Mouse (Mus musculus) right cerebral cortex, postnatal 36 days (tissue): ENCODE measurements at regions not wholly inside any gene's neighbourhood (a gene's known extent, or its start where the extent isn't known, plus 50 kb on each side); places are given as distances from the start of the nearest gene placed in this dataset.

Source experiments
- DNase-seq, 2 experiments: peaks; one replicate each; pipeline ENCODE4 v3.0.0; 2022; ENCODE audit warnings: low spot score in 2 of 2, mixed read lengths in 1 of 2

DNA sequence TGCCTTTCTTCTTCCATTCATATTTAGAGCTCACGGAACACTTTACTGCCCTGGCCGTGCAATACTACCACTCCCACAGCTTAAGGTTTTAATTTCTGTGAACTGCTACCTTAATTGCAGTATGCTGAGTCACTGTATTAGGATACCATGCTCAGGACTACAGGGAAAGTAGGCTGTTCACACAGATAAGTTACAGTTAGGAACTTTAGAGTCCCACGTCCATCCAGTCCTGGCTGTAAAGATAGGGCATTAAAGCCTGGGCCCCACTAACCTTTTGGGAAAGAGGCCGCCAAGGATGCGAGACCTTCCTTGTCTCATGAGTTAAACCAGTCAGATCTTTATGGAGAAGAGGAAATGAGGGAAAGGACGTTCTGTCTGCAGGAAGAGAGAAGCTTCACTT lies 574.6 kb downstream of the Stpg2 start:
- DNase-seq, result no peak

DNA sequence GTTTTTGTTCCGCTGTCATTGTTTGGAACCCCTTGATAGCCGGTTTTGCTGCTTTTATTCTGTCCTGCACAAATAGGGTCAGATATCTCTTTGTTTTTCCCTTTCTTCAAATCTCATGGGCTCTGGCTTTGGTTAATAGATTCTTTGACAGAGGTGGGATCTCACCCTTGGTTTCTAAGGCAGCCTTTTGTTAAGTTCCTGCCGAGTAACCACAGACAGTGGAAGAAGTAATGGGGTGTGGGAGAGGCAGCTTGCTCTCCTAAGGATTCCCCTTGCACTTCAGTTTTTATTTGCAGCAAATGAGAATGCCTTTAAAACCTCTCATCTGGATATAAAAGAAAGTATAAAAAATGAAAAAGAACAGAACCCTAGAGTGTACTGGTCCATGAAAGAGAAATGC lies 577.9 kb downstream of the Stpg2 start:
- DNase-seq, result no peak

DNA sequence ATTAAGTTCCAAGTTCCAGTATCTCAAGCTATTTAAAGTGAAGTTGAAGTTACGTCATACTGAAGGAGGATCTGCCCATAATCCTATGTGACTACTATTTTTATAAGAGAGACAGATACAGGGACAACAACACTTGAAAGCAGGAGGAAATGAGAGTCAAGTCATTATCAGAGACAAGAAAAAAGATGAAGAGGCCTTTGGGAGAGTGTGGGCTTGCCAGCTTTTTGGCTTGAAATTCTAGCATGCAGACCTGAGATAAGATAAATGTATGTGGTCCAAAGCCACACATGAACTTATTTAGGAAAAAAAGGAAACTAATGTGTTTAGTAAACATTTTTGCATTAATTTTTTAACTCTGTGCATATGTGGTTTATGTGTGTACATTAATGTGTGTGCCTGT lies 581.0 kb downstream of the Stpg2 start:
- no peak for DNase-seq

DNA sequence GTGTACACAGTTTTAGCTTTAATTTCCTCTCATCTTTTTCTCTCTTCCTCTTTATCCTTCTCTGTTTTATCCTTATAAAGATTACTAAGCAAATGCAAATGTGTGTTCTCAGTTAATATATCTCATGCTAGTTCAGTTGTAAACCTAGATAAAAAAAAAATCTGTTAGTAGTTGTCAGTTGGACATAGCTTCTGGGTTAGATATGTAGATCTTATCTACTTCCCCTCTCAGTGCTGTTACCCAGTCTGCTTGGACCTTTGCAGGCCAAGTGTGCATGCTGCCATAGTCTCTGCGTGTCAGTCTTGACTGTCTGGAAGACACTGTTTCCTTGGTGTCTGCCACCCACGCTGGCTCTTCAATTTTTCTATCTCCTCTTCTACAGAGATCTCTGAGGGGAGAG lies 583.4 kb downstream of the Stpg2 start:
- no peak for DNase-seq

DNA sequence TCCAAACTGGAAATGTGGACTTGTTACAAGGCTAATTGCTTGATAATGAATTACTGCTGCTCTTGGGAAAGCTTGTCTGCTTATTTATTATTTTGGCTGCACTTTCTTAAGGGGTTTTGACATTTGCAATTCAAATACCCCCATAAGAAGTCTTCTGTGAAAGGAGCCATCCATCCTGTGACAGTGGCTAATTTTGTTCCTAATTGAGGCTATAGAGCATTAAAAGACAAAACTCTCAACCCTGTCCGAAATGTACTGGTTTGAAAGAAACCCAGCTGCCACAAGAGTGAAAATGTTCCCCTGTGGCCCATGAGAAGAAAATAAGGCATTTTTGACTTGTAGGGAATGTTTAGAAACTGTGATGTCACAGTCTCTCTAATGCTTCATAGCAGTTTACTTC lies 591.2 kb downstream of the Stpg2 start:
- no peak for DNase-seq

DNA sequence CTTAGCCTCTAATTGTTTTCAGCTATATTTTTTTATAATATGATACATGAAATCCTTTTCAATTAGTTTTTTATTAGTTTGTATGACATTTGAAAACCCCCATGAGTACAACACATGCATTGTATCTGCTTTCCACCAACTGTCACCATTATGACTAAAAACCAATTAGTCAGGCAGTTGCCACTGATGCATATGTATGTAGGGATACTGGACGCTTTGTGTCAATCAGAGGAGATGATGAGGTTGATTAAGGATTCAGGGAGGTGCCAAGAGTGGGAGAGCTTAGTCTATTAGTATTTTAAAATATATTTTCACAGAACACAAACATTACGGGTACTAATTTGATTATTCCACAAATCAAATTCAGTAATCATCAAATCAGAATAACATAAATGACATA lies 593.6 kb downstream of the Stpg2 start:
- no peak for DNase-seq

DNA sequence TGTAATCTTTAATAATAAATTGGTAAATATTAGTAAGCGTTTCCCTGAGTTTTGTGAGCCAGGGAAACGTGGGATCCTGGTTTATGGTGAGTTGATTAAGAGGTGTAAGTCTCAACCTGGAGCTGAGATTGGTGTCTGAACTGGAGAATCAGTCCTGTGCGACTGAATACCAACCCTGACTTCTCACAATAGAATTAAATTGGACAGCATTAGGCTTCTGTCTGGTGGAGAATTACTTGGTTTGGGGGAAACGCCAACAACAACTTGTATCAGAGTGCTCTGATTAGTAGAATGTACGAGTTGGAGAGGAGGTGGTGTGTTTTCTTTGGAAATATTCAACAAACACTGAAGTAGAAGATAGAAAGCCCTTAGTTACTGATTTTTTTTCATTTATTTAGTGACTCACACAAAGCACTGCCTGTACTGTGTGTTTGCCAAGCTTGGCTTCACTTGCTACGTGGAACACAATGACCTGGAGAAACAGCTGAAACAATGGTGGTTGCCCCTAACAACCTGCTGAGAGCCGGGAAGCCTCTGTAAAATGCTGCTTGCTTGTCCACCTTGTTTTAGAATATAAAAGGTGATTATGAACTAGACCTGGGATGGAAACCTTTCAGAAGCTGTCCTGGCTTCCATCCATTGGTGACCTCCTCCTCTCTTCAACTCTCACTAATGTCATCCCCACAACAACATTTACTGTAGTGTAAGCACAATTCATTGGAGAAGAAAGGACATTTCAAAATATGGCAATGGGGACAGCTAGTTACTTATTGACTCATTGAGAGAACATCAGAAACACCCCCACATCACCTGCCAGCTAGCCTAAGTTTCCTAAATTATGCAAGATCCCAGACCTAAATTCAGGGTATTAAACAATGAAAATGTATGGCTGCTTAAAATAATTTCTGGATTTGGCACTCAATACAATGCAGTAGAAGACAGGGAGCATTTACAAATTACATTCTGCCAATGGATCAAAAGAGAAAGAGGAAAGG lies 597.5 kb downstream of the Stpg2 start:
- no peak for DNase-seq

DNA sequence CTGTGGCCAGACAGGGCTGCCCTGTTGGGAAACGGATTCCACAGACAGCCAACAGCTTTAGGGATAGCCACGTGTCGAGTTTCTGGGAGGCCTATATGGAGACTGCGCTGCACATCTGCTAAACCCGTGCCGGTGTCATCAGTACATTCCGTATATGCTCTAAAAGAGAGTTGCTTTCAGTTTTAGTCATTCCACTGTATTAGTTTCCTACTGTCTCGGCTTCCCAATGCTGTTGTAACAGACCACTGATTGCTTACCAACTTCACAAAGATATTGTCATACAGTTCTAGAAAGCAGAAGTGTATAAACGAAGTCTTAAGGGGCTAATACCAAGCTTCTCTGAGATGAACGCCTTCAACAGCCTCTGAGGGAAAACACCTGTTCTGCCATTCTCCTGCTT lies 622.5 kb downstream of the Stpg2 start:
- no peak for DNase-seq

DNA sequence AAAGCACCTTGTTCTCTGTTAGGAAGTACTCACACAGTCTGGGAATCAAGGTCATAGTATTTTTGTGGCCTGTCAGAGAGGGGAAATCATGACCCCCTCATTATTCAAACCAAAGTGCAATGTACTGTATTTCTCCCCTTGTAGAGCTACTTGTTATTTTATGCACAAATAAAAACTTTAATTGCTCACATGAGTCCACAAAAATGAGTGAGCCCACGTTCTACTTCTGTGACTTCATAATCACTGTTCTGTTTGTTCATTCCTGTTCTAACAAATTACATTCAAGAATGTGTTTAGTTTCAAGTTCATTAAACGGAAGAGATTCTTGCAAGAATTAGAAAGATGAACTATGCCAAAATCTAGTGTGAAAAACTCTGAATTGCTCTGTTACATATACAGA lies 623.1 kb downstream of the Stpg2 start:
- no peak for DNase-seq

DNA sequence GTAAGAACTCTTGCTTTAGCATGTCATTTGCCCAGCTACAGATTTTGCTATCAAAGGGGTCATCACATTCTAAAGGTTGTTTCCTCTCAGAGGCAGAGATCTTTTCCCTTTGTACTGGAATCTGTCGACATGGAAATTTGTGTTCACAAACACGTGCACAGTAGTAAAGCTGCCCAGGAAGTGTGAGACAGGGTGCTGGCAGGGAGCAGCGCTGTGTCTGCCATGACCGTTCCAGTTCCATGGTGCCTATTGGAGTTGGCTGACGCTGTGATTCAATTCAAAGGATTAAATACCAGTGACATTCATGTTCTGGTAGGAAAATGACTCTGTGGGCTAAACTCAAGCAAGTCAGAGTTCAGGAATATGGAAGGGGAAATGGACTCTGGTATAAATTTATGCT lies 627.1 kb downstream of the Stpg2 start:
- no peak for DNase-seq

DNA sequence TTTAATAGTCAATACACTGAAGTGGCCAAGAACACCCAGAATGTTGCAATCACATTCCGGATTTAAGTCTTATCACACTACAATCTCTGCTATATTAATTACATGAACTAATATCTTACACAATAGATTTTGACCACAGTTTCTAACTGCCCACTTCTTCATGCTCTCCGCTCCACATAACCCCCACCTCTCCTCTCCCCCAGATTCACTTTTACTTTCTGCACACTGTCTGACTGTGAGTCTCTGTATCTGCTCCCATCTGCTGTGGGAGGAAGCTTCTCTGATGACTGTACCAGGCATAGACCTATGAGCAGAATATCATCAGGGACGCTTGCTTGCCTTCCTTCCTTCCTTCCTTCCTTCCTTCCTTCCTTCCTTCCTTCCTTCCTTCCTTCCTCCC lies 636.5 kb downstream of the Stpg2 start:
- DNase-seq, result no peak

DNA sequence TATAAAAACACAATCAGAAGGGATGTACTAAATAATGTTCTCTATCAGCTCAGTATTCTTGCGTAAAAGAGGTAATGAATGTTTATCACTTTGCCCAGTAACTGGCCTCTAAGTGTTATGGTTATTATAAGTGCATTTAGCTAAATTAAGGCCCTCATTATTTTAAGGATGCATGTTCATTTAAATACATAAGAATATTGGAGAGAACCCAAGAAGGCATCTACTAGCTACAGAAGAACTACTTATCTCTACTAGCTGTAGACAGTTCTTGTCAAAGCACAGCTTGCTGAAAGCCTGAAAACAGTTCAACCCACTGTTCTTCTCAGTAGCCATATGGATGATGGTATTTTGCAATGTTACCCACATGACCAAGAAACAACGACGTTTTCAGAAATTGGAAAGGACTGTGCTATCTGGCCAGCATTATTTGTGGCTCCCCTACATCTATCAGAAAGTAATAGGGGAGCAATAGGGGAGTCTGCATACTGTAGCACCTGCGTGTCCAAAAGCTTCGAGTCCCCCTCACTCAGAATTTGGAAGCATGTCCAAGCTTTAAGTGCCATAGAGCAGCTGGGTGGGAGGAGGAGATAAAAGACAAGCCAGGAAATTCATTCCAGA lies 637.6 kb downstream of the Stpg2 start:
- no peak for DNase-seq

DNA sequence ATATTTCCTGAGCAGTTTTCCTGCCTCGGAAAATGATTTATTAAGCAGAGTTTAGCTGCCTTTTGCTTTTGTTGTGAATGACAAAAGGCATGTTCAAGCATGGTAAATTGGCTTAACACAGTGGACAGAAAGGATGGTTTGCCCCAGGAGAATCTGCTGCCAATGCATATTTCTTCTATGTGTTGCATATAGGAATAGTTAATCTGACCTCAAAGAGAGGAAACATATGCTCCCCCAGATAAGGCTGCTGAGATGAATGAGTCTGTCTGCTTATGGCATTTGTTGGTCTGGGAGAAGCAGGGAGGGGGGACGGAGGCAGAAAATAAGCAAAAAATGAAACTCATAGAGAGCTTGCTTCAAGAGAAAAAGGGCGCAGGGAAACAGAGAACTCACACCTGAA lies 638.9 kb downstream of the Stpg2 start:
- DNase-seq, result no peak

DNA sequence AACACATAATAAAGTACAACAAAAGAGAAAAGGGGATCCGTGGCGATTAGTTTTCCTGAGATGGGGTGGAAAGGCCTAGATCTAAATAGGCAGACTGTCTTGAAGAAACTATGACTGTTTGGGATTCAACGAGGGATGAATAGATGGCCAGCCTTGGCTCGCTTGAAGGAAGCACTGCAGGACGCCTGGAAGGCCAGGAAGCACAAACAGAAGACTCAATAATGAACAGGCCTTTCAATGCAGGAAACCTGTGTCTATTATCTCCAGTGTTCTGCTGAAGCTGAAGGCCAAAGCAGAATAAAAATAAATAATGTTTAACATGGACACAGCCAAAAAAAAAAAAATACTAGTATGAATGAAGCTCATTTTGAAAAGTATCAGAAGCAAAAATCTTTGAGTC lies 642.3 kb downstream of the Stpg2 start:
- no peak for DNase-seq

DNA sequence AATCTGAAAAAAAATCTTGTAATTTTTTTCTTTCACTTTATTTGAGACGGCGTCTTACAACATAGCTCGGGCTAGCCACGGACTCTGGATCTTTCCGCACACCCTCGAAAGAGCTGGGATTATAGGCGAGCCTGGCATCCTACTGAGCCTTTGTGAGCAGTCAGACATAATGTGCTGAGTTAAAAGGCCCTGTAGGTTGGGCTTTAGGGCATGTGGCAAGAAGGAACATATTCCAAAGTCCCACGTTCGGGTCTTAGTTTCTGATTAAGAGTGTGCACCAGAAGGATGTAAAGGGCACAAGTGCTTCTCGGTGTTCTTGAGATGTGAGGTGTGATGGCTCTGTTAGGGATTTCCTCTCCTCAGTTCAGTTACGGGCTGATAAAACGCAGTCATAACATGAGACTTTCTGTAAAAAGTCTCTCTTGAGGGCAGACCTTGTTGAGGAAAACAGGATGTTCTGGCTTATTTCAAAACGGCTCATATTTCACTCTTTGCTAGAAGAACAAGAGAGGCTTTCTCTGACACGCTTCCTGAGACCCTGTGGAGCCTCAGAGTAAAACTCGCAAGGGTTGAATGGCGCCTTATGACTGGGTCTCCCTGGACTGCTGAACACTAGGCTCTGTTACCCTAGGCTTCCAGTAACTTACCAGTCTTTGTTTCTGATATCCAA lies 654.6 kb downstream of the Stpg2 start:
- no peak for DNase-seq

DNA sequence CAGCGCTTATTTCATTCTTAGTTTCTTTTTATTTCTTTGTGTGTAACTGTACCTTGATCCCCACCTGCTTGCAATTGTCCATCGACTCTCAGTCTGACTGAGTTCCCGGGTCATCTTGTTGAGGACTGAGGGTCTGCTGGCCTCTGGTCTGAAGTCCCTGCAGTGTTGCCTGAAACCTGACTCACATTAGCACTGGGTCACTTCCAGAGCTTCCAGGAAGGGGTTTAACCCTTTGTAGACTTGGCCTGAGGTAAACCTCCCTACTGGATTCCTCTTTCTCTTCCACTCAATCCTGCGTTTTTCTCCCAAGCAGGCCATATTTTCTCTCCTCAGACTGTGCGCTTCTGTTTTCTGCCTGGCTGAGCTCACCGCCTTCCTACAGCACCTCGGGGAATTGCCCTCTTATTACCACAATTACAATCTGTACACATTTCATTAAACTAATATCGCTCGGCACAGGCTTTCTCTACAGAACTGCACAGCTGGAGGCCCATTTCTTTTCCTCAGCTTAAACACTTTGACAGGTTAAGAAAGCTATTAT lies 655.4 kb downstream of the Stpg2 start:
- no peak for DNase-seq

DNA sequence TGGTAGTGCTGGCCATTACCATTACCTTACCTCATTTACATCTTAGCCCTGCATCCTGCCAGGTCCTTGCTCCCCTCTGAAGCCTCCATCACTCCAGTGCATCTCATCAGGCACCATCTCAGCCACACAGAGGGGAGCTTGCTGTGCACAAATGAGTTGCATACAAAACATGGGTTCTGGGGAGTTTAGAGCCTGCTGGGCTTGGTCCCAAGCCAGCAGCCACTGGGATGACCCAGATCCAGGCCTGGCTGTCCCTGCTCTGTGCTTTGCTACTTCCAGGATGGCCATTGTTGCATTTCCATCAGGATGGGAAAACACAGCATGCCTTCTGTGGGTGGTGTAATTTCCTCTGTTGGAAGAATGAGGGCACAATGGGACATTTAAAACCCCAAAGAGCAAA lies 660.8 kb downstream of the Stpg2 start:
- no peak for DNase-seq

DNA sequence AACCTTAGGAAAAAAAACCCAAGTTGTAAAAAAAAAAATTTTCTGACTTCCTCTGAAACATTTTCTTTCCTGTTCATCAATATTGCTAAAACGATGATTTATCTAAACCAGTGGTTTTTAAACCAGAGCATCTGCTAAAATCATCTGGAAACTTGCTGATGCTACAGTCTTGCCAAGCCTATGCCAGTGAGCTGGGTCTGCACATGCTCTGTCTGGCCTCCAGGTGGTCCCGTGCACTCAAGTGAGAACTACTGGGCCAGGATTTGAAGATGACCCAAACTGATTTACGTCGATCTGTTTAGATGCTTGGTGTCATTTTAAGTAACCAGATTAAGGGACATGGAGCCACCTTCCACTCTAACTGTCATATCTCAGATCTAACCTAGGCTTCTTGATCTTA lies 661.5 kb downstream of the Stpg2 start:
- no peak for DNase-seq

DNA sequence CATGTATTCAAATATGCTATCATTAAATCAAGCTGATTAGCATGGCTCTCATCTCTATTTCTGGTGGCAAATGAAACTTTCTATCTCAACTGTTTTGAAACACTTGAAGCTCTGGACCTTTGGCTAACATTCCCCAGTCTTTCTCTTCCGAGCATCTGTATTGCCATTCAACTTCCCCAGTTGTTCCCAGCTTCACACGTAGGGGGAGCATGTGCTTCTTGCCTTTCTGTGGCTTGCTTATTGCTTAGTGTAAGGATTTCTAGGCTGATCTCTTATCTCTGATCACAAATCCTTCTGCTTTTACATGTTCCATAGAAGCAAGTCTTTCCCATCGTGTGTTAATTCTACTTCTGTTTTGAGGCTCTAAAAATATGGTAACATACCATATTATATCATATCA lies 662.0 kb downstream of the Stpg2 start:
- no peak for DNase-seq

DNA sequence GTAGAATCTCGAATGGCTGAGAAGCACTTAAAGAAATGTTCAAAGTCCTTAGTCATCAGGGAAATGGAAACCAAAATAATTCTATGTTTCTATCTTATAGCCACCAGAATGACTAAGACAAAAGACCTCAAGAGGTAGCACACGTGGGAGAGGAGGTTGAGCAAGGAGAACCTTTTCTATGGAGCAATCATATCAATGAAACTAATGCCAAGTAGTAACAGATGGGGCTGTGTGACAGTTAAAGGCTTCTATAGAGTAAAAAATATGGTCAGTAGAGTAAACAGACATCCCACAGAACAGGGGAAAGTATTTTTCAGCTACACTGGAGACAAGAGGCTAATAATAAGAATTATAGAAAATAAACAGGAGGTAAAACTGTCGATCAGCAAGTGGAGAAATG lies 664.3 kb downstream of the Stpg2 start:
- DNase-seq, result no peak

DNA sequence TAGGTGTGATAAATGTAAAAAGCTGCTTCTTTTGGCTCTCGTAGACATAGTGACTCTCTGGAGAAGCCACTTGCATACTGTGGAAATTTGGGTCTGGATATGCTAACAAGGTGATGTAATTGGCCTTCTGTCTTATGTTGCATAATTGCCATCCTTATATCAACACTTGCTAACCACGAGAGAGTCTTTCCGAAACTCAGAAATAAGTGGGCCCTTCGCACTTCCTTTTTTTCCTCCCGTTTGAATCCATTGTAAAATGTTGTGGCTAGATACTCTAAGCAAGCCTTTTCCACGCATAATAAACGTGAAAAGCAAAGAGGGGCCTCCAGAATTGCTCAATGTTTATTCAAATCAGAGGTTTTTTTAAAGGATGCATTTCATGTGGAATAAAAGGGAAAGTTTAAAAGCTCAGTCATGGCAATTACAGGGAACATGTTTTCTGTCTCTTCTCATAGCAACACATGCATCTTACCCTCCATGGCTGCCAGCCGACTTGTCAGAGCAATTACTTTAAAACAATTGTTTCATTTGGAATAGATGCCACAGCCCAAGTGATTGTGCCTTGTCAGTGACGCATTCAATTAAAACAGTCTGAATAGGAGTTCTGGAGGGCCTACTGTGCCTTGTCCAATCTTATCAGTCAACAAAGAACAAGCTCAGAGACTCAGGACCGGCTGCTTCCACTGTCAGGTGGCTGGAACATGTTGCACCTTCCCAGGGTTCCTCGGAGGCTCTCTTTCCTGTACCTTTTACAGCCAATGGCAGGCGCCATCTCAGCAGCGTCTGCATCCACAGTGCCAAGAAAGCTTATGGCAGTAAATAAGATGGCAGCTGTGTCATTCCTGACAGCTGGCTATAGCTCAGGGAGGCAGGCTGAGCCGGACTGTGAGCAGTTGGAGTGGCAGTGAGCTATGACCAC lies 680.7 kb downstream of the Stpg2 start:
- no peak for DNase-seq
